Mouse (Mus musculus) gastrocnemius, adult 8-10 months (tissue): Measurements from ENCODE around the gene Prr27. TPM values are rescaled to one million over a fixed set of nuclear protein-coding genes. Genes with fewer than 3 reads are reported as not detected.

ENCODE experiments used
- DNase-seq, 2 experiments: peaks; one replicate each; pipeline ENCODE4 v3.0.0; 2022; ENCODE audit warnings: low spot score in 2 of 2
- total RNA-seq, 4 experiments: library from RNA; stranded (reverse); gene quantifications; 2 replicates each; pipeline ENCODE4 v1.2.4; 2022

The Prr27 gene
- not detected for total RNA-seq

DNA sequence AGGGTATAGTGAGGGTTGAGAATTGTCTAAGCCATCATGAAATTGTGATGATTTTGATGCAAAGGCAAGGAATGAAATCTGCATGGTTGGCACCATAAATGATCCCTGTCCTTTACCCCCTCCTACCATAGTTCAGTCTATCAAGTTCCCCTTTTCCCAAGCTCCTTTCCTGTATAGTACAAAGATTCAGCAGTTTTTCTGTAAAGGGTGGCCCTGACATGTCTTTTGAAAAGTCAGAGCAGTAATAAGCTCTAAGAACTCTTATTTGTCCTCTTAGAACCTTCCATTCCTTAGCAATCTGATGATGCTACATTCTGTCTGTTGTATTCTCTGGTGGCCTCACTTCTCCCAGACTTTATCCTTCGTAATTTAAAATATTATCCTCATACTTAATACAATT is at the start of gene Prr27:
TSS of gene Prr27 (plus strand) at position 301 of the 400 bp plus-strand sequence.
- no peak for DNase-seq

DNA sequence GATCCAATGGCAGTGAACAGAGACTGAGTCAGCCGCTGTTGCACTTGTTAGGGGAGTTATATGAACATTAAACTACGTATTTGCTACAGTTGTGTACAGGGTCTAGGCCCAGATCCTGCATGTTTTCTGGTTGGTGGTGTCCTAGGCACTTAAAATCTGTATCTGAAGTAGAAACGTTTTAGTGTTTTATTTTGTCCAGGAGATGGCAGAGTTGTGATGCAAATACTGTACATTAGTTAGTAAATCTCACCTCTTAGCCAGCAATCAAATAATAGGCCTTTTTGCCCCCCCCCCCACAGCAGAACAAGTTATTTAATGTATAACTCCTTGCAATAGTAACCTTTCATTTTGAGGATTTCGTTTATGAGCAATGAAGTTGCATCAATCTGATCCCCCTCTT is 42.8 kb upstream of the Prr27 start:
- DNase-seq, result no peak

DNA sequence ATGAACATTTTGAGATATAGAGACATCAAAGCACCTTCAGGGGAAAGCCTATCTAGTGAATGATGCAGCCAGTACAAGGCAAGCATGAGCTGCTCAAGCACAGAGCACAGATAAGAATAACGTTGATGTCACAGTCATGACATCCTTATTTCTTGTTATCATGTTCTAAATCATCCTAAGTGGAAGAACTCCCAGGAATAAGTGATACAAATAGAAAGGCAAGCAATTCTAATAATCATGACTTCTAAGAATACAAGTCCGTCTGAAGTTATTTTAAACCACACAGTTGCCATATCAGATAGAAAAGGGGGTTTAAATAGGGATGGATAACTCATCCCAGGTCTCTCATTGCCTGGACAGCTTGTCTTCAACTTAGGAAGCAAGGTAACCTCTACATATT is 17.7 kb upstream of the Prr27 start, which contains the start of gene Csn1s2b:
TSS of gene Csn1s2b (plus strand) at position 301 of the 400 bp plus-strand sequence.
- no peak for DNase-seq

DNA sequence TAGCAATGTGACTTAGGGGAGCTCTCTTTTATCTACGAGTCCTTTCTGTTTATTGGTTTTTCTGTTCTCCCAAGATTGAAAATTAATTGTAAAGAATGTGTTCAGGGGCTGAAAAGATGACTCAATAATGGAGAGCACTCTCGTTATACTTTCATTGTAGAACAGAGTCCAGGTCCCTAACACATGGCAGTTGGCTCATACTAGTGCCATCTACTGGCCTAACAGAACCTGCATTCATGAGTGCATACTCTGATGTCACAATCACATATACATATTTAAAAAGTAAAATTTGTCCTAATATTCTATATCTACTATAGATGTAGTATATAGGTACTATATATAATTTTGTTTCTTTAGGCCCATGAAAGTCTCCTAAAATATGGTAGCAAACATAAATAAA is 16.2 kb upstream of the Prr27 start:
- no peak for DNase-seq

DNA sequence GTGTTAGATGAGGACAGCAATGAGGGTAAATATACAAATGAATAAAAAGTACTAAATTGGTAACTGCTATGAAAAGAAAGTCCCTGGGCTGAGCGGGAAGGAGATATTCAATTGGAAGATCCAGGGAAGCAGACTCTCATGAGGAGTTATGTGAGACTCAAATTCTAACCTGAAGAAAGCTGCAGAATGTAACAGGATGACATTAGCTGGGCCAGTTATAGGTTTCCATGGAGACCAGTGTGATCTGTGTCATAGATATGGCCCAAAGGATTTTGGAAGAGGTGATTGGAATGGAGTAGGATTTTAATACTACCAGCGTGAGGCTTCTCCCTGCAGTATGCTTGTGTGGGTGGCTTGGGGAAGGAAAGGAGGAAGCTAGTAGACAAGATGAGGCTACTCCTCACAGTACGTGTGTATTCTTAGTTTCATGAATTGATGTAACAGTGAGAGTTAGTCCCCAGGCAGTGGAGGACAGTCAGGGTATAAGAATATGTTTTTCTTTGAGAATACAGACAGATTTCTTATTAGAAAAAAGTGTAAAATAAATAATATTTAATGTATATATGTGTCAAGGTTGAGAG is 29.7 kb downstream of the Prr27 start:
- DNase-seq, result no peak

DNA sequence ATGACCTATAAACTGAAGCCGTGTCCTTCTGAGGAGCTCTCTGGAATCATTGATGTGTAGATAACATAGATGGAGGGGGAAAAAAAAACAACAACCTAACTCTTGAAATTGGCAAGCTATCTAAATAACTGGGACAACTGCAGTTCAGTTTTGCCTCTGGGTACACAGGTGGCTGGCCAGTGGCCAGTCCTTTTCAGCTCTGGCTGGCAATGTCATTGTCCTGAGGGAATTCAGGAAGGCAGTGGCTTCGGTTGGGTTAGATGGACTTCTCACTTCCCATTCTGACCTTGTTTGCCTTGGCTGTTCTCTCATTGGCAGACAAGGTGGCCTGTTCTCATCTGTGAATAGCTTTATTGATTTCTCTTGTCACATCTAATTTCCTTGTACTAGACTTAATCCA is 44.6 kb downstream of the Prr27 start:
- no peak for DNase-seq

DNA sequence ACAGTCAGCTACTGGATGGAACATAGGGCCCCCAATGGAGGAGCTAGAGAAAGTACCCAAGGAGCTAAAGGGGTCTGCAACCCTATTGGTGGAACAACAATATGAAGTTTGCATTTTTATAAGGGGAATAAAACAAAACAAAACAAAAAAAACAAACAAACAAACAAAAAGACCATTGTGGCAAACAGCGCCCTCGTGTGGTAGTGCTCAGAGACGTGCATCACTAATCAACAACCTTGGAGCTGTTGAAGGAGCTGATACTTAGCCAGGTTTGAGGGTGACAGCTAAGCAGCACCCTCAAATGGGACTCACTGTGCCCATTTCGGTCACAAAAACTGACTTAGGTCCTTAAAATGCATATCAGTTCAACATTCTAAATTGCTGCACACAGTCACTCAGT is 45.9 kb downstream of the Prr27 start:
- DNase-seq, result no peak

DNA sequence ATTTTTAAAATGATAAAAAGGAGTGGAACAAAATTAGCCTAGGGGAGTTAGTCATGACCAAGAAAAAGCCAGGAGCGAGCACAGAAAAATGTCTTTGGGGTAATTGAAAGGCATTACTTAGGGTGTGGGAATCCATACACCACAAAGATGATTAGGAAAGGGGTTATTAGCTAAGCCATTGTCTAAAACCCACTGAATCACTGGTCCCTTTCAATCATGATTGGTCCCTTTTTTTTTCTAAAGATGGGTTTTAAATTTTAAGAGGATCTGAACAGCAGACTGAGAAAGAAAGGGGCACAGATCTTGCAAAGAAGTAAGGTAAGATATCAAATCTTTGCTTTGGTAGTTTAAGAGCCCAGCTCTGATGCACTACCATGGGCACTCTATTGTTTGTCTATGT is 59.2 kb downstream of the Prr27 start, which contains the start of gene Odam:
TSS of gene Odam (plus strand) at position 301 of the 400 bp plus-strand sequence.
- no peak for DNase-seq

Other genes with a start within 250 kb of the Prr27 start
- gene Sult1e1, start 234.1 kb upstream of the Prr27 start, total RNA-seq, result under 1 TPM in 2 of 4 experiments, not detected in 2; 0.58 to 0.70 TPM
- not detected for gene Csn1s1, start 159.5 kb upstream of the Prr27 start, total RNA-seq
- gene Csn2, start 126.1 kb upstream of the Prr27 start, total RNA-seq, result not detected
- gene Csn1s2a, start 51.1 kb upstream of the Prr27 start, total RNA-seq, result not detected
- gene Csn1s2b, start 17.6 kb upstream of the Prr27 start, total RNA-seq, result not detected
- gene Odam, start 59.3 kb downstream of the Prr27 start, total RNA-seq, result not detected
- not detected for gene Csn3, start 99.9 kb downstream of the Prr27 start, total RNA-seq
- gene 2310003L06Rik, start 143.8 kb downstream of the Prr27 start, total RNA-seq, result not detected
- gene Gm28434, start 143.8 kb downstream of the Prr27 start, total RNA-seq, result not detected
- gene Cabs1, start 153.8 kb downstream of the Prr27 start, total RNA-seq, result not detected
- gene Smr3a, start 176.9 kb downstream of the Prr27 start, total RNA-seq, result not detected